Mouse (Mus musculus): ENCODE data around the gene Npas1.
A peak's percentile ranks its signal among the peaks of the same experiment; 100 is the strongest.

Npas1 gene

GRCm38 (mm10) chr7:16471549-16471948 is 6.0 kb downstream of the Npas1 start:
- no peak for DNase-seq (ENCODE audit: low spot score in 2 of 2)

- no peak for DNase-seq (ENCODE audit: low spot score in 2 of 2)
Observed at GRCm38 (mm10) chr7:16468115-16468514, 9.4 kb downstream of the Npas1 start.

GRCm38 (mm10) chr7:16466565-16466964 is 11.0 kb downstream of the Npas1 start:
- no peak for DNase-seq (ENCODE audit: low spot score in 2 of 2)

GRCm38 (mm10) chr7:16465568-16465967 is 12.0 kb downstream of the Npas1 start:
- DNase-seq (ENCODE audit: low spot score in 2 of 2), result no peak

GRCm38 (mm10) chr7:16465160-16465559 is 12.4 kb downstream of the Npas1 start:
- peak; percentile 76 to 83 for DNase-seq (ENCODE audit: low spot score in 2 of 2)

- peak; percentile 84 to 85 for DNase-seq (ENCODE audit: low spot score in 2 of 2)
Observed at GRCm38 (mm10) chr7:16463214-16463613, 14.3 kb downstream of the Npas1 start.

- no peak for DNase-seq (ENCODE audit: low spot score in 2 of 2)
Observed at GRCm38 (mm10) chr7:16461705-16462104, 15.8 kb downstream of the Npas1 start.

GRCm38 (mm10) chr7:16461151-16461550 is 16.4 kb downstream of the Npas1 start:
- no peak for DNase-seq (ENCODE audit: low spot score in 2 of 2)

GRCm38 (mm10) chr7:16460566-16460965 is 17.0 kb downstream of the Npas1 start:
- DNase-seq (ENCODE audit: low spot score in 2 of 2), result no peak

GRCm38 (mm10) chr7:16456289-16456688 is 21.2 kb downstream of the Npas1 start:
- DNase-seq (ENCODE audit: low spot score in 2 of 2), result no peak

- DNase-seq (ENCODE audit: low spot score in 2 of 2), result no peak
Observed at GRCm38 (mm10) chr7:16455016-16455415, 22.5 kb downstream of the Npas1 start.

- DNase-seq (ENCODE audit: low spot score in 2 of 2), result peak; percentile 65 to 75
Observed at GRCm38 (mm10) chr7:16453118-16453711, 24.3 kb downstream of the Npas1 start.

GRCm38 (mm10) chr7:16452587-16453073 is 24.9 kb downstream of the Npas1 start, which contains the start of gene Tmem160:
TSS of gene Tmem160 (plus strand) at chr7:16452779.
- peak; percentile 88 to 91 for DNase-seq (ENCODE audit: low spot score in 2 of 2)

- no peak for DNase-seq (ENCODE audit: low spot score in 2 of 2)
Observed at GRCm38 (mm10) chr7:16451656-16452055, 25.9 kb downstream of the Npas1 start.

- no peak for DNase-seq (ENCODE audit: low spot score in 2 of 2)
Observed at GRCm38 (mm10) chr7:16441241-16441640, 36.3 kb downstream of the Npas1 start.

- no peak for DNase-seq (ENCODE audit: low spot score in 2 of 2)
Observed at GRCm38 (mm10) chr7:16435088-16435487, 42.4 kb downstream of the Npas1 start.

- DNase-seq (ENCODE audit: low spot score in 2 of 2), result no peak
Observed at GRCm38 (mm10) chr7:16433352-16433971, 44.1 kb downstream of the Npas1 start.

GRCm38 (mm10) chr7:16426129-16426729 is 51.3 kb downstream of the Npas1 start:
- DNase-seq (ENCODE audit: low spot score in 2 of 2), result peak; percentile 67 to 75

- DNase-seq (ENCODE audit: low spot score in 2 of 2), result no peak
Observed at GRCm38 (mm10) chr7:16425721-16426120, 51.8 kb downstream of the Npas1 start.

- DNase-seq (ENCODE audit: low spot score in 2 of 2), result no peak
Observed at GRCm38 (mm10) chr7:16423731-16424130, 53.8 kb downstream of the Npas1 start.

GRCm38 (mm10) chr7:16422222-16422856 is 55.2 kb downstream of the Npas1 start:
- no peak for DNase-seq (ENCODE audit: low spot score in 2 of 2)

GRCm38 (mm10) chr7:16420493-16421118 is 56.9 kb downstream of the Npas1 start:
- DNase-seq (ENCODE audit: low spot score in 2 of 2), result no peak

Measured in right cerebral cortex, adult 2 months (tissue).